Mouse (Mus musculus) gastrocnemius, adult 18-20 months (tissue): ENCODE measurements around the gene Susd1. TPM values are rescaled to one million over a fixed set of nuclear protein-coding genes. Genes with fewer than 3 reads are reported as not detected.

Source experiments
- DNase-seq: peaks from one replicate; pipeline ENCODE4 v3.0.0; 2021; ENCODE audit warnings: low spot score
- total RNA-seq, 2 experiments: library from RNA; stranded (reverse); gene quantifications; 2 replicates each; pipeline ENCODE4 v1.2.3; 2021

The Susd1 gene
- total RNA-seq, 2 experiments from 2014 or later: 0.45 to 0.50 TPM

DNA sequence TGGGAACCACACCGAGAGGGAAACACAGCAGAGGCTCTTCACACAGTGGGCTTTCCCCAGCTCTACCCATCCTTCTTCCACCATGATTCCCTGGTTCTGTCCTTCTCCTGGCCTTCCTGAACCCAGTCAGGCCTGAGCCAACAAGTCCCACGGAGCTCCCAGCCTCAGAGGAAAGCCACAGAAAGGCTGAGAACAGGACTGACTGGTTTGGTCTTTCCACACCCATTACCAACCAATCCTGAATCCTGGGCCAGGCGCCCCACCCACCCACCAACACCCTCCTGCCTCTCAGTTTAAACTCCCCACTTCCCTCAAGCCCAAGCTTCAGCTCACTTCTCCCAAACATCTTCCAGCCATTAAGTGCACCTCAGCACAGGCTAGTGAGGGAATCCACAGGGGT, 4.4 kb downstream of the Susd1 start:
- no peak for DNase-seq

DNA sequence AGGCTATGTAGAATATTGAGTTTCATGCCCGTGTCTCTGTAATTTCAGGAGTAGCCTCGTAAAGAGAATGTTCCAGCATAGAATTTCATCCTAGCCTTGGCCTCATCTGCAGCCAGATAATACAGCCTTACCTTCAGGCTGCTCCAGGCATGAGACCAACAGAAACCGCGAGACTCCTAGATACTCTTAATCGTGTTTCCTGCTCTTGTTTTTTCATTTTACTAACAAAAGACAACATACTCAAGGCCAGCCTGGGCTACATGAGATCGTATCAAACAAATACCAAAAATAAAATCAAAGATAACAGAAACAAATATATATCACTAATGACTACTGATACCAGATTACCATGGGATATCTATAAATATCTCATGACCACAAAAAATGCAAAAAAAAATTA, 9.3 kb downstream of the Susd1 start:
- no peak for DNase-seq

DNA sequence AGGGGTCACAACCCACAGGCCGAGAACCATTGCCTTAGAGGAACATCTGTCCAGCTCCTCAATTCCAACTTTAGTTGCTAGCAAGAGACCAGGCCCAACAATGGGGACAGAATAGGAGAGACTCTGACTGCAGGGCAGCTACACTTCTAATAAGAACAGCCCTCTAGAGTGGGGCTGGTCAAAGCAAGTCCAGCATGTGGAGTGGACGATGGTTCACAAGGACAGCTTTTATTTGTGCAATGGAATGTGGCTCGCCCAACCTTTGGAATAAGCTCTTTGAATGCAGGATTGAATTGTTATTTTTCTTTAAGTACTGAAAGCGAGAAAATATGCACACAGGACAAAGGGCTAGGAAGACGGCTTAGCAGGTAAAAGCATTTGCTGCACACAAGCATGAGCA, 12.0 kb downstream of the Susd1 start:
- DNase-seq: no peak

DNA sequence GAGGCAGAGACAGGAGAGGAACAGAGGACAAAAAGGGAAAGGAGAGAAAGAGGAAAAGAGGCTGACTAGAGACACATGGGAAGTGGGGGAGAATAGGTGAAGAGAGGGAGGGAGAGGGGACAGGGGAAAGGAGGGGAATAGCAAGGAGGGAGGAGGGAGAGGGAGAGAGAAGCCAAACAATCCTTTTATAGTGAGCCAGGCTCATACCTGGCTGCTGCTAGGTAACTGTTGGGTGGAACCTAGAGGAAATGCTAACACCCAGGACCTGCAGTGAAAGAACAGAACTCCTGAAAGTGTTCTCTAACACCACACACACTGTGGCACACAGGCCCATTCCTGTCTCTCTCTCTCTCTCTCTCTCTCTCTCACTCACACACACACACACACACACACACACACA, 15.6 kb downstream of the Susd1 start:
- no peak for DNase-seq

DNA sequence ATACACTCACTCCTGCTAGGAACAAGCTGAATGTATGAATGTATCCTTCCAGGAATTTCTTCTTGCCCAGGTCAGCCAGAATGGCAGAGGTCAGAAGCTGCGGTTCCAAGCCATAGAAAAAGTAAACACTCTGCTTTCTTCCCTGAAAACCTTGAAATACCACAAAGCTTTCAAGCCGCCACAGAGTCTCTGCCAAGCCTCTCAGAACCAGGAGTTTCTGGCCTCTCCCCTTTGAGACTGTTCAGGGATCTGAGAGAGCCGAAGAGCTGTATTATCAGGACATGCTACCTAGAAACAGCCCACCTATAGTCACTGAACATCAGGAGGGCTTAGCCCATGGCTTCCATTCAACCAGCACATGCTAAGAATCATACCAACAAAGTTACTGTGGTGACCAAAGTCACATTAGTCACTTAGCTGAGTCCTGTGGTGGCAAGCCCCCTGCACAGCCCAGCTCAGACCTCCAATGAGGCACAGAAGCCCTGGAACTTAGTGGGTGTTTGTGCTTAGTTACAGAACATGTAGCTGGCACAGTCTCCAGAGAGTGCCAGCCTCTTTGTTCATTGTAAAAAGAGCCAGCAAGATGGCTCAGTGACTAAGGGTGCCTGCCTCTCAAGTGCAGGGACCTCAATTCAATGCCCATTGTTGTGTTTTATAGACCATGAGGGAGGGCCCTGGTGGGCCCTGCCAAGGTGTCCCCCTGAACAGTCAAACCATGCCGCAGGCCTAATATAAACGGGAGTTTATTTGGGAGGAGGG, 16.2 kb downstream of the Susd1 start:
- DNase-seq: no peak

DNA sequence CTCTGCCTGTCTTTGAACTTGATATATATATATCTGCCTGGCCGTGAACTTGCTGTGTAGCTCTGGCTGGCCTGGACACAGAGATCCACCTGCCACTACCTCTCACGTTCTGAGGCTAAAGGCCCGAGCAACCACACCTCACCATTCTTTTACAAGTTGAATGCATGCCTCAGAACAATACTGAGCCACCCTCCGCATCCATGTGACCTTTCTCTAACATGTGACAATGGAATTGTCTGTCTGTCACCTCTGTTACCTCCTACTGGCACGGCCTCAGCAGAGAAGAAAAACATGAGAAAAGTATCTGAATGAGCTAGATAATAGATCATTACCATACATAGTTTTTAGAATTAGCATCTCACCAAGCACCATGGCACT, 17.1 kb downstream of the Susd1 start:
- DNase-seq: no peak

DNA sequence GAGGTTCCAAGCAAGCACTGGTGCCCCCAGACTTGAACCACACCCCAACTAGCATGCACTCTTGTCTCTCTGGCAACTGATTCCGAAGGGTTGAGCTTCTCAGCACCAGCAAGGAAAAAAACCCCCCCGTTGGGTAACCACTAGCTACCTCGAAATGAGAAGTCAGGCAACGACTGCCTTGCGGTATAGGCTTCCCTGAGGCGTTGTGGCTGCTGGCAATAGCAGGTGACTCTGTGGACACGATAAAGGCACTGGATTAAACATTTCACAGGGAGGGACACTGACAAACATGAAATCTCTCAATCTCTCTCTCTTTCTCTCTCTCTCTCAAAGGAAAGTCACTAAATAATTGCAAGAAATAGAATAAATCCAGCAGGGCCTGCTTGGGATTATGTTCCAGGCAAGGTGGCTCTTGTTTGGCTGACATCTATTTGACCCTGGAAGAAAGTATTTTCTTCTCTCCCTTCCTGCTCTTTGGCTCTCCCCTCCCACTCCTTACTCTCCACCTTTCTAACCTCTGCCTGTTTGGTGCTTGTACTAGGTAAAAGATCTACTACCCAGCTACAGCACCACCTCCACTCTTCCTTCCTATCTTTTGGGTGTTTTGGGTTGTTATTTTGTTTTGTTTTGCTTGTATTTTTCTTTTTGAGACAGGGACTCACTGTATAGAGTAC, 17.6 kb downstream of the Susd1 start:
- no peak for DNase-seq

DNA sequence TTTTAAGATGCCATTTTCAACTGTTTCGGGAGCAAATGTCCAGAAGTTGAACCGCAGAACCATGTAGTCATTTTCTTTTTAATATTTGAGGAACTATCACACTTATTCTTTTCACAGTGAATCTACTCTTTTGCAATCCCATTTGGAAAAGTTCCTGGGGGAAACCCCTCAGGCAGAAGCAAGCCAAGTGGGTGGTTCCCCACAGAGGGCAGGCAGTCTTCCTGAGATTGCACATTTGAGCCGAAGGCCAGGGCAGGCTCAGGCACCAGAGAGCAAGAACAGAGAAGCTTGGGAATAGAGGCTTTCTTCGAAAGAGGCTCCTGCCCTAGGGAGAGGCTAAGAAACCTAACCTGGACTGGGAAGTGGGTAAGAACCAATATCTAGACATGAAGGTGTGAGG, 19.2 kb downstream of the Susd1 start:
- peak; percentile 6 for DNase-seq

DNA sequence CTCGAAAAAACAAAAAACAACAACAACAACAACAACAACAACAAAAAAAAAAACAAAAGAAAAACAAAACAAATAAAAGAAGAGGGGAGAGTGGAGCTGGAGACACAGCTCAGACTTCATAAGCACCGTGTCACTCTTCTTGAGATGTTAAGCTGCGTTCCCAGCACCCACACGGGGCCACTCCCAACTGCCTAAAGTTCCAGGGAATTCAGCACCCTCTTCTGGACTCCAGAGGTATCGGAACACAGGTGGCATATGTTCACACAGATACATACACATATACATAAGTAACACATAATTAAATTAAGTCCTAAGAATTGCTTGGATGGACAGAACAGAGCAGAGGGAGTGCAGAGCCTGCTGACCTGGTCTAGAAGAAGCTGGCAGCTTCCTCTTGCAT, 25.0 kb downstream of the Susd1 start:
- DNase-seq: no peak

DNA sequence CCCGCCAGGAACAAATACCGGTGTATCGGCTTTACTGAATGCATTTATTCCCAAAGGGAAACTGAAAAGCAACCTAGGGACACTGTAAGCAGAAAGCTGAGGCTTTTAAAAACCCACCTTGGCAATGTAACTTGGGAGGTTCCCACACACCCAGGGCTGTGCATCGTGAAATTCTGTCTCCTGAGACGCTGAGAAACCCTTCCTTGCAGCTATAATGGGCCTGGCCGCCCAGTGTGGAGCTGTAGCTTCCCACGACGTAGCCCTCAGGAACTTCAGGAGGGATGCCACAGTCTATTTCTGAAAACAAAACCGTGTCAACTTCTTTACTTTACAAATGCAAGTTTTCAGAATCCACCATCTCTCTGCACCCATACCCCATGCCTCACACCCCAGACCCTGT, 27.3 kb downstream of the Susd1 start:
- DNase-seq: no peak

DNA sequence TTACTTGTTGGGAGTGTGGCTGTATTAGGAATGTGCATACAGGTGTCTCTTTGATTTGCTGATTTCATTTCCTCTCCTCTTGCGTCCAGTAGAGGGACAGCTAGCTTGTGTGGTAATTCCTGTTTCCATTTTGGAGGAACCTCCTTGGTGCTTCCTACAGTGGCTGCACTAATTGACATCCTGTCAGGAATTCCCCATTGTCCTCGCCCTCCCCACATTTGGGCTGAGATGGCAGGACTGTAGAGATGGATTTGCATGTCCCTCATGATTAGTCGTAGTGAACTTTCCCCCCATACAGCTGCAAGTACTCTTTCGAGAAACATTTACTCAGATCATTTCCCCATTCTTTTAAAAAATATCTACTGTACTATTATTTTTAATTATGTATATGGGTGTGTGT, 30.7 kb downstream of the Susd1 start:
- DNase-seq: no peak

DNA sequence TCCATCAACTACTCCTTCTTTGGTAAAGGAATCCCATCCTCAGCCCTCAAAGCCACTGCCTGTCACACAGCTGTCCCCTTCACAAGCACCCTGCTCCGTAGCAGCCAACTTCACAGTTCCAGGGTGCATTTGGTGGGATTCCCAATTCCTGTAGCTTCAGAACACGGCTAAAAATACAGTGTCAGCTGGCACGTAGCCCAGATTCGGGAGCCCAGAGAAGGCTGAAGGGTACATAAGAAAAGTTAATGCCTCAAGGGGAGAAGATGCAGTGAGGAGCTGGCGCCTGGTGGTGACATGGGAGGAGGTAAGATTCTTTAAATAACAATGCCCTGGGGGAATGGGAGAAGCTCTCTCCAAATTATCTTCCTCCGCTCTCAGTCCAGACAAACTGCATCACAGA, 34.1 kb downstream of the Susd1 start:
- DNase-seq: no peak

DNA sequence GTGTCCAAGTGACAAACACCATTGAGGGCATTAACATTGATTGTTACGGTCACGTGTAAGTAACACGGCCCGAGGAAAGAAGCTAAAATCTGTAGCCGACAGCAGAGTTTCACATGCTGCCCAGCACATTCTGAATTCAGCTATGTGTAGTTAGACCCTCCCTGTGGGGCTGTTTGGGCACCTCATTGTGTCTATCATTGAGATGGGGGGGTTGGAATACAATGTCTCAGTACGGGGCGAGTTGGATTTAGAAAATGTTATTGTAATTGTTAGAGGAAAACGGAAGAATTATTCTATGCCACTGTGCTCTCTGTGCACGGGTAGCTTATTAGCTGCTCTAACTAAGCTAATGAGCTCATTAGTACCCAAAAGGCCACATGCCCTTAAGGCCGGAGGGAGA, 37.5 kb downstream of the Susd1 start:
- no peak for DNase-seq

DNA sequence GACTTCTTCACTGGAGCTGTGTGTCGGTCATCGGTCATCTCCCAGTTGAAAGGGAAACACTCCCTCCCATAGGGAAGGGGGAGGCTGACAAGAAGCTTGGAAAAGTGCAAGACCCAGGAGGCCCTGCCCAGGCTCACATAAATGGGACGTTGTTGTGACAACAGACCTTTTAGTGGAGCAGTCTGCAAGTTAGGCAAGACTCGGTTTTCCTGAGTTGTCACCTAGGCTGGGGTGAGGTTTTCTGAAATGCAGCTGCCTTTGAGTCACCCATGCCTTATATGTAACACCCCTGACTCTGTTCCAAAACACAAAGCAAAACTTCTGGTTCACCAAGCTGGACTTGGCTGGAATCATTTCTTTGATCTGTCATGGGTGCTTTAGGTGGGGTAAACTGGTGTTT, 39.1 kb downstream of the Susd1 start:
- no peak for DNase-seq

DNA sequence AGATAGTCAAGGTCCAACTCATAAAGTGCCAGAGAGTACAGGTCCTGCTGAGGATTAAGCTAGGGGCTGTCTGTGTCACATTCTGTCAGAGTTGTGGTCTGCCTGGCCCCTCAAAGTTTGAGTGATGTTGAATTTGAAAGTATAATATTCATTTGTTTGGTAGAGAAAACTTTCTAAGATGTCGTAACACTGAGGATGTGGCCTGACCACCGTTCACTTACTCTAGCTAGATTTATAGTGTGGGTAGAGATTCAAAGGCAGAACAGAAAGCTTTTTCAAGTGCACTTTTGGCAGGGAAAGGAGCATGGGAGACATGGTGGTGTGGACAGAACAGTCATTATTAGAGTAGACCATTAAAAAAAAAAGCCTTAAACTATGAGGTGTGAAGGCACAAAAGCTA, 42.9 kb downstream of the Susd1 start:
- DNase-seq: no peak

DNA sequence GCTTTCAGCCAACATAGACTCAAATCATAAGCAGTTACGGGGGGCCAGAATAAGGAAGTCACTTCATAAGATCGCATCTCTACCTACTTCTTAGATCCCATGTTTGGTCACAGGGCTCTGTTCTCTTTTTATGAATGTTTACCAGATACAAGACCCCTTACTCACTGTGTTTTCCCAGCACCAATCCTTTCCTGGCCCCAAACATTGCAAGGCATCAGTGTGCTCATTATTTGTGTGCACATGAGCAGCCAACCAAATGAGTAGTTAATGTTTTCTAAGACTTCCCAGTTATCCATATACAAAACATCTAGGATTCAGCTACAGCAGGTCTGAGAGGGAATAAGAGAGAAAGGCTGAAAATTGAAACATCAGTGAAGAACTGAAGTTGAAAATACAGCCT, 44.3 kb downstream of the Susd1 start:
- no peak for DNase-seq

DNA sequence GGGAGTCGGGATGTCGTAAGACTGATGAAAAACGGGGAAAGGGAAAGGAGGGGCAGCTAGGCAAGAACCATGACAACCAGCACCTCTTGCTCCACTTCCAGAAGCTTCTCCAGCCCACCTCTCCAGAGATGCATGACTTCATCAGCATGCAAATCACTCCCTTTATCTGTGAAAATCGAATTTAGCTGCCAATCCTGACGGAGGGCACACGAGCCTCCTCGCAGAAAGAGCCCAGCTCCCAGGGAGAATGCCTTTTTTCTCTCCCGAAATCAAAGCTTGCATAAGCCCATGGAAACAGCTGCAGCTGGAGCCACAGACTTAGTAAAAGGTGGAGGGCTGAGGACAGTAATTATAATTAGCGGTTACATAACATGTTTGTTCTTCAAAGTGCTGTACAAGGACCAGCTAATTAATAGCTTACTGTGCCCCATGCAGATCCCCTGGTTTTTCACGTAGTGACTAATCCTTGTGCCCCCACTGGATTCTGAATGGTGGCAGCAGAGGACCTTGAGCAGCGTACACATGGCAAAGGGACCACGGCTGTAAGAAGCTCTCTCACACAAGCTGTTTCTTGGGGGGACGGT, 49.9 kb downstream of the Susd1 start:
- no peak for DNase-seq

DNA sequence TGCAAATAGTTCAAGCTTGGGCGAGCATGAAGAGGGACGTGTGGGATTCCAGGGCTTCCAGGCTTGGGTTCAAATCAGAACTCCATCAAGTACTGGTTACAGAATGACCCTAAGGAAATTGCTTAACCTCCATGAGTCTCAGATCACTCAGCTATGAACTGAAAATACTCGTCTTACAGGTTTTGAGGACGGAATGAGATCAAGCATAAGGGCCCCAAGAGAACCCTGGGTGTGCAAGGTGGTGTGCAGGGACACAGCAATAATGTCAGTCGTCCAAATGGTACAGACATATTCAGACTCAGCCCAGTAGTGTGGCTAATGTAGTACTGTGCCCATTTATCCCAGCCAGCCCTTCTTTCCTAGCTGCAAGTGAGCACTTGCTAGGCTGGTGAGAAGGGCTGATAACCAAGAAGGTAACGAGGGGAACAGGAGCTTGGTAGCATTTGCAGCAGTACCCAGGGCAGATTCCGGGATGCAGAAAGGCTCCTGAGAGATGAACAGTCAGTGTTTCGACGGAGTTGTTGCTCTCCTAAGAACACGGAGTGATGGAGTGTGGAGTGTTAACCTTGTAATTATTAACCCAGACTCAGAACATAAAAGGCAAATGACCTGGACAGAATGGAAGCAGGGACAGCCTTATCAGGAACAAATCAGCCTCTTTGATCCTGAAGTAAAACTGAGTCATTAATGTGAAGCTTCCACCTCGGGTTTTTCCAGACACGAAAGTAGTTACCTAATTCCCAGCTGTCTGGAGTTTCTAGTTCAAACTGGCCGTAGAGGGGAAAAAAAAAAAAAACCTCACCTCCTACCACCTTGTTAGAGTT, 50.8 kb downstream of the Susd1 start:
- no peak for DNase-seq

DNA sequence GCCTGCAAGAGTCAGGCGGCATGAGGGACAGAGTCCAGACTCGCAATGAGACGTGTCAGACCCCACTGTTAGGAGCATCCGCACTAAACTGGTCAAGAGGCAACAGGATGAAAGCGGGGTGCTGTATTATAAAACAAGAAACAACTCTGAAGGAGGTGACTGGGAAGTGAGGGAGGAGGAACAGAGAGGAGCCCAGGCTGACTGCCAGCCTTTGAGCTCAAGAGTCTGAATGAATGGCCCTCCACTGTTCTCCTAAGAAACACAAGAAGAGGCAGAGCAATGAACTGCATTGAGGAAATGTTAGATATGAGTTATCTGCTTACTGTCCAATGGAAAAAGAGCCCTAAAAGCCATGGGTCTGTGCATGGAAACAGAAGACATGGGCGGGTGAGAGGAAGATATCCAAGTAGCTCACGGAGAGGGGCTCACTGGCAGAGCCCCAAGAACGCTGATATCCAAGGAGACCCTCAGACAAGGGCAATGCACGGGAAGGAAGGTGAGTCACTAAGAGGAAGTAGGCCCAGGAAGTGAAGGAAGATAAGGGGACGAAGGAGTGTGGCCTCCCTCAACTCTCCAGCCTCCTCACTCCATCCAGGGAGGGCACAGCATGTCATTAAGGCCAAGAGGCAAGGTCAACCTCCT, 53.1 kb downstream of the Susd1 start:
- no peak for DNase-seq

DNA sequence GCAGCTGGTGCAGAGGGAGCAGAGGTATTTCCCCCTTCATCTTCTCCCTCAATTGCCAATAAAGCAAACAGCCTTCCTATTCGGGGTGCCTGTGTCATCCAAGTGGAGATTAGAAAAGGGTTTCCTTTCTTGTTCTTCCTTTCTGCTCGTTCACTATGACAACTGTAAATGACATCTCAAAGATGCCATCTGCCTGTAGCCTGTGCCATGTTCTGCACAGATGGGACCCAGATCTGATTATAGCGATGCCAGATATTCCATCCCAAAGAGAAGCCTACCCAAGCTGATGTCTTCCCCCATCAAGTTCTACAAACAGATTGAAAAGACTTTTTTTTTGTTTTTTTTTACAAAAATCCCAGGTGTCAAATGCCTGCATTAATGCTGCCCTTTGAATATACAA, 54.6 kb downstream of the Susd1 start:
- DNase-seq: no peak

DNA sequence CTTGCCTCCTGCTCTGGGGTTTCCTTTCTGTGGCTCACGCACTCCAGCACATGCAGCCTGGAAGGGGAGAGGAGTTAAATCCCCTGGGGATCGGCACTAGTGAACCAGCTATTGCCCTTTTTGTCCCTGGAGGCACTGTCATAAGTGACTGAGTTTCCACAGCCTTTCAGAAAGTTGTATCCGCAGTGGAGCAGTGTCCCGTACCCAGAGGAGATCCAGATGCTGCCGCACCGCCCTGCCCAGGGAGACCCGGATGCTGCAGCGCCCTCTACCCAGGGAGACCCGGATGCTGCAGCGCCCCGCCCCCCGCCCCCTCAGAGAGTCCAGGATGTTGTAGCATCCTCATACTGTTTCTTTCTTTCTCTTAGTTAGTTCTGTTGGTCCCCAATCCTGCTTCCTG, 56.3 kb downstream of the Susd1 start:
- DNase-seq: no peak
